Mouse (Mus musculus) Patski (cell line): ENCODE data around the gene Insrr. TPM values are rescaled to one million over a fixed set of nuclear protein-coding genes. Genes with fewer than 3 reads are reported as not detected.

Source experiments
- ATAC-seq: fragments of 100-300 bp; one replicate; pipeline ENCODE4 v1.8.0; 2021
- CTCF ChIA-PET: fragments of 350-600 bp; sonication (Branson Sonifier 250); formaldehyde crosslinking; loops from one replicate; lab custom pipeline; 2022; ENCODE audit warnings: inconsistent platforms; lab: Charles Lee
- POLR2A ChIA-PET: fragments of 350-600 bp; sonication (Branson Sonifier 250); formaldehyde crosslinking; loops from one replicate; lab custom pipeline; 2022; ENCODE audit warnings: antibody characterized with exemption, inconsistent platforms; lab: Charles Lee
- DNase-seq: peaks from one replicate; pipeline ENCODE4 v3.0.0-alpha.2; 2011; ENCODE audit warnings: low read depth, low spot score
- H3K27me3 ChIP-seq: fragments of 371-371 bp; one replicate; pipeline ENCODE4 v1.5.1; 2021
- CTCF ChIP-seq: fragments of 100-300 bp; IDR thresholded peaks from one replicate; pipeline ENCODE4 v1.5.1; 2021
- in situ Hi-C: fragments of 300-500 bp; cut with MboI; formaldehyde crosslinking; loops from 3 replicates; pipeline ENCODE4 v1.11.1; 2018; ENCODE audit warnings: low pct_unique_long_range_greater_than_20kb, mixed read lengths
- polyA plus RNA-seq: library from polyadenylated mRNA; unstranded; gene quantifications from one replicate; pipeline ENCODE4 v1.2.3, GENCODE M21; 2021

The Insrr gene
- polyA plus RNA-seq, 1 experiment from 2014 or later = 0.06 TPM

DNA sequence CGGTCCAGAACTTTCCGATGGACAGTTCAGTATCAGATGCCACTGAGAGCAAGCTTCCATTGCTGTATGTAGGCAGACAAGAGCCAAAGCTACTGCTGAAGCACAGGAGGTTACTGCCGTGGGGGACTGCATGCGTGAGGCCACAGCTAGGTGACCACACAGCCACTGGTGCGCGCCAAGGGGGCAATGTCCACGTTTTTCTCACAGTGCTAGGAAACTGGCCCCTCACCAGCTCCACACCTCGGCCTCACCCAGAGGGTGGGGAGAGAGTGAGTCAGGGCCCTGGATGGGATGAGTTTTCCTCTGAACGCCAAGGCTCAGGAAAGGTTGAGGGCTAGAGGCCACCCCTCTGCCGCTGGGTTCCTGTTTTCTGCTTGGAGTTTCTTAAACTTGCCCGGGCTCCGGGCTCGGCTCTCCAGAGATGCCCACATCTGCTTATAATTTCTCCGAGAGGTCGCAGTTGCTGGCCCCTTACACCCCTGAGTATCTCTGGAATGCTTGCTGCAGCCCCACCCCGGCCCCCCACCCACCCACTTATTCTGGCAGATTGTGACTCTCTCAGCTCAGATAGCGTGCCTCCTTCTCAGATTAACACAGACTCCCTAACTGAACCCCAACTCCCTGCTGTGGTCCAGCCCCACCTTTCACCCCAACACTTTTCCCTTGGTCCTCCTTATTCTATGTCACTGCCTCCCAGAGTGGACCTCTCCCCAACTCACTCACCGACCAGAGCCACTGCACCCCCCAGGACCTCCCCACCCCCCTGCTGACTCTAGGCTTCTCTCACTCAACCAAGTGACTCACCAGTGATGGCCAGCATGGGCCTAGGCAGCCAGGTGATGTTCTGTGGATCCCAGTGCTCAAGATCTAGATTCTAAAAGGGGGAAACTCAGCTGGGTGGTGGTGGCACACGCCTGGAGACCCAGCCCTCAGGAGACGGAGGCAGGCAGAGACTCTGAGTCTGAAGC is 35.1 kb upstream of the Insrr start:
- ChIA-PET CTCF (interaction anchor here (1.6 to 1.9 kb wide), 2 partner anchors 9 to 12 kb away, joined by 4 to 6 read pairs; no protein-coding TSS in a partner anchor), POLR2A (no interaction called here)
- TF ChIP-seq CTCF = no peak
- no peaks in the 10 kb centered on the region for H3K27me3 ChIP-seq
- no peak for DNase-seq
- no peak for ATAC-seq
- in situ Hi-C loops = no loop called here

- ChIA-PET POLR2A (no interaction called here), CTCF (interaction anchor here (1.0 to 1.3 kb wide), 2 partner anchors 9 to 54 kb away, joined by 3 read pairs; no protein-coding TSS in a partner anchor)
- ATAC-seq (no peak), DNase-seq (no peak)
- TF ChIP-seq CTCF = no peak
- in situ Hi-C loops = no loop called here
- no peaks in the 10 kb centered on the region for H3K27me3 ChIP-seq
These were observed 33.5 kb upstream of the Insrr start for GRCm38 (mm10) chr3:87763202-87763601.

DNA sequence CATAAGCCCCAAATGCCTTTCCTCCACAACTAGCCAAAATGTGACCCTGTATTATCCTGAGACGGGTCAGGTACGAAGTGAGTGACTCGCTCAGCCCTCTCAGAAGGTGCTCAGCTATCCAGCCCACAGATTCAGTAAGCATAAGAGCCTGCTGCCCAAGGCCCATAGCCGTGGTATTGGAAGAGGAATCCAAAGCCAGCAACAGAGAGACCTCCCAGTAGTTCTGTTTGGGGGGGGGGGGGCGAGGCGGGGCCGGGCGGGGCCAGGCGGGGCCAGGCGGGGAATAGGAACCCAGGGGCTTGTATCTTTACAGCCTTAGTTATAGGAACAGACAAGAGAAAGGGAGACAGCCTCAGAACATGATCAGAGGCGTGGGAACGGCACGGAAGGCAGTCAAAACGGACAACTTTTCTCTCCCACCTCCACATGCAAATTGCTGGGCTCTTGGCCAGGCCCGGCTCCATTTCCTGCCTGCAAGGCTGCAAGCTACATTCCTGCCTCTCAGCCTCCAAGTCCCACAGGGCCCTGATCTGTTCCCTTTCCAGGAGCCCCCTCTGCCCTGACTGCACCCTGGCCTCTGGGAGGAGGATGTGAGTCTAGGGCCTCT is 33.0 kb upstream of the Insrr start:
- in situ Hi-C loops = no loop called here
- CTCF ChIA-PET = interaction anchor here (1.0 to 1.9 kb wide), 3 partner anchors 8 to 53 kb away, joined by 3 to 8 read pairs (median 3); no protein-coding TSS in a partner anchor
- DNase-seq (no peak), ATAC-seq (no peak)
- no peak for TF ChIP-seq CTCF
- POLR2A ChIA-PET = no interaction called here
- H3K27me3 ChIP-seq = no peaks in the 10 kb centered on the region

DNA sequence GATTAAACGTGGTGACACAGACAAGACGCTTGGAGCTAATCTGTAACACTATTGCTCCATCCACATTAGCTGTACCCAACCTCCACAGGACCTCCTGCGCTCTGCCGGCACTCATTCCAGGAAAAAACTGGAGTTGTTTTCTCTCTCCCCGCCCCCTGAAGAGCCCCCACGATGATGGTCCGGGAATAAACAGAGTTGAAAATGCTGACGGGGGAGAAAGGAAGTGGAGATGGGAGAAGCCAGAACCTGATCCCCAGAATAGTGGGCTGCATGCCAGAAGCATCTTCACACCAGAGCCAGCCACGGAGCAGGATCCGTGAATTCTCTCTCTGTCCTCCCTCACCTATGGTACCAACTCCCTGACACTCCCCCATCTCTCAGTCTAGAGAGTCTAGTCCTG is 32.2 kb upstream of the Insrr start:
- in situ Hi-C loops = no loop called here
- TF ChIP-seq CTCF = no peak
- POLR2A ChIA-PET = no interaction called here
- CTCF ChIA-PET = interaction anchor here (1.9 kb wide), 1 partner anchor 8 kb away, joined by 8 read pairs; no protein-coding TSS in a partner anchor
- DNase-seq = no peak
- no peaks in the 10 kb centered on the region for H3K27me3 ChIP-seq
- ATAC-seq = no peak

DNA sequence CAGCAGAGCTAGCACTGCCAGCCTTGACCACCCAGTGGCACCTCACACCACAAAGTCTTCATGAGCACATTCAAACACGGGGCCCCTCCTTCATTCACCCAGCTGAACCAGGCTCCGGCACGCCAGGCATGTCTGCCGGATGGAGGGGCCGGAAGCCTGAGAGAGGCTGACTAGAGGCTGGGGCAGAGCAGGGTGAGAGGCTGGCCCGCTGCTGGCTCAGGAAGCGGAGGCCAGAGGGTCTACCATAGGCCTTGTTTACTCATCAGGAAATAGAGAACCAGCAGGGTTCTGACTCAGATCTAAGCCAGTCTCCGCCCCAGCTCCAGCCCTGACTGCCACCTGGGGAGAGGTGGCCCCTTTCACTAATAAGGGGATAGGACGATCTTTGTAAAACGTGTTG is 31.7 kb upstream of the Insrr start:
- in situ Hi-C loops = no loop called here
- POLR2A ChIA-PET = no interaction called here
- TF ChIP-seq CTCF = no peak
- no peak for ATAC-seq
- H3K27me3 ChIP-seq = no peaks in the 10 kb centered on the region
- DNase-seq = no peak
- CTCF ChIA-PET = interaction anchor here (1.9 kb wide), 1 partner anchor 9 kb away, joined by 8 read pairs; no protein-coding TSS in a partner anchor

DNA sequence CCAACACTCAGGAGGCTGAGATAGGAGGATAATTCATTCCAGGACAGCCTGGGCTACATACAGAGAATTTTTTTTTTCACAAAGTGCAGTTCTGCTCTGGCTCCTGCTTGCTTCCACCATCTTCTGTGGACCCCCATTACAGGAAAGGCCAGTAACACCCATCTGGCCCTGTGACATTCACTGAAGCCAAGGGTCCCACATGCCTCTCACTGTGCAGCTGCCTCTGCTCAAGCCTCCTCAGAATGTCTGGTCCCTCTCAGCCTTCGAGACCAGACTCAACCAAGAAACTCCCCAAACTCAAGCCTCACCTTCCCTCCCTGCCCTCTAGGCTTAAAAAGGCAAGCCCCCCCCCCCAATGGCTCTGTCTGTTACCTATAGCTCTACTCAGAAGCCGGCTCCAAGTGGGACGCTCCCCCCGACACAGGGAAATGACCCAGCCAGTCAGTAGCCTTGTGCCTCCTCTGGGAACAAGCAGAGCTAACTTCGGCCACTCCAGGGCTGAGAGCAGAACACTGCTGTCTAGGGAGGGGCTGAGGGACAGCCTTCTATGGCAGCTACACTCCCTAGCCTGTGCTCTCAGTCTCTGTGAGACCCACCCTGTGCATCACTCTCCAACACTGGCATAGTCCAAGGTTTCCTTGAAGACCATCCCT is 31.0 kb upstream of the Insrr start:
- TF ChIP-seq CTCF = no peak
- no peak for DNase-seq
- CTCF ChIA-PET = interaction anchor here (1.9 to 7.4 kb wide), 3 partner anchors 10 to 73 kb away, joined by 8 to 60 read pairs (median 10); no protein-coding TSS in a partner anchor
- no peak for ATAC-seq
- POLR2A ChIA-PET = no interaction called here
- H3K27me3 ChIP-seq = no peaks in the 10 kb centered on the region
- in situ Hi-C loops = no loop called here

- ChIA-PET CTCF (interaction anchor here (2.3 to 7.4 kb wide), 2 partner anchors 11 to 72 kb away, joined by 10 to 60 read pairs; no protein-coding TSS in a partner anchor), POLR2A (no interaction called here)
- no peaks in the 10 kb centered on the region for H3K27me3 ChIP-seq
- in situ Hi-C loops = no loop called here
- TF ChIP-seq CTCF = no peak
- ATAC-seq = no peak
- DNase-seq = no peak
These were observed 30.5 kb upstream of the Insrr start for GRCm38 (mm10) chr3:87766284-87766667.

DNA sequence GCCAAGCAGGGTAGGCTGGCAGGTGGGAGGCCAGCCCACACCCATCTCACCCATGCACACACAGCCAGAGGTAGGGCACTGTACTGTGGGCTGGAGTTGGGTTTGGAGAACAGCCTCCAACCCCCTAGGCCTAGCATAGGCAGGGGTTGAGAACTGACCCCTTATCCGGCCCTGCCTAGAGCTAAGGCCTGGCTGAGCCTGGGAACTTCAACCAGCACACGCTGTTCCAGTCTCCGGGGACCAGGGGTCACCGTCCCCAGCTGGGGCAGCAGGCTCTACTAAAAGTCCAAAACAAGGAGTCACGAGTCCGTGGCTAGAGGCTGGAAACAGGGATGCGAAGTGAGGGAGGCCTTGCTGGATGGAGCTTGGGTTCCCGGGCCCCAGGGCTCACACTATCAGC is 29.0 kb upstream of the Insrr start:
- DNase-seq (no peak), ATAC-seq (no peak)
- H3K27me3 ChIP-seq = peaks cover 10% of the 10 kb centered on the region
- ChIA-PET CTCF (interaction anchor here (0.9 to 7.4 kb wide), 14 partner anchors 12 to 193 kb away, joined by 3 to 60 read pairs (median 9); partner anchors contain the start of genes Lrrc71 and Ntrk1), POLR2A (interaction anchor here (1.7 kb wide), 1 partner anchor 19 kb away, joined by 3 read pairs; the partner anchor contains the start of gene Lrrc71)
- in situ Hi-C loops = no loop called here
- TF ChIP-seq CTCF = no peak

DNA sequence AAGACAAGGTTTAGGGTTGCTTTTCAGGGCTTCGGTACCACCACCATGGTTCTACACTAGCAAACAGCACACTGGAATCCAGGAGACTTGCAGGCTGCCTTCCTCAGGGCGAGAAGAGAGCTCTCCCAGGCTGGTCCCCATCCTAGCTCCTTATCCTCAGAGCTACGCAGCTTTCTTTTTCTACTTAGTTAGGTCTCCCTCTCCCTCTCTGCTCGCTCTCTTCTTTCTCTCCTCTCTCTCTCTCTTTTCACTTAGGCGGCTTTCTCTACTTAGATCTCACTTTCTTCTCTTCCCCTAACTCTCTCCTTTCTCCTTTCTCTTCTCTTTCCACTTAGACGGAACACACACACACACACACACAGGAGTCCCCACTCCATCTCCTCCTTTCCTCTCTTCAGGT is 28.3 kb upstream of the Insrr start:
- ChIA-PET CTCF (interaction anchor here (0.9 to 7.4 kb wide), 16 partner anchors 9 to 192 kb away, joined by 3 to 60 read pairs (median 6); partner anchors contain the start of genes Lrrc71 and Ntrk1), POLR2A (interaction anchor here (1.0 to 1.7 kb wide), 4 partner anchors 10 to 226 kb away, joined by 3 to 6 read pairs (median 4); partner anchors contain the start of gene Lrrc71)
- ATAC-seq = no peak
- no peak for TF ChIP-seq CTCF
- no peak for DNase-seq
- H3K27me3 ChIP-seq = peaks cover 14% of the 10 kb centered on the region
- in situ Hi-C loops = no loop called here
